Mouse (Mus musculus): ENCODE data around the gene 4931414P19Rik.
A peak's percentile ranks its signal among the peaks of the same experiment; 100 is the strongest.

4931414P19Rik gene

GRCm38 (mm10) chr14:54583681-54584338, 22.0 kb downstream of the 4931414P19Rik start:
- DNase-seq (ENCODE audit: low spot score in 2 of 2), result peak in 1 of 2 experiments; percentile 44

GRCm38 (mm10) chr14:54582536-54582935, 23.3 kb downstream of the 4931414P19Rik start:
- no peak for DNase-seq (ENCODE audit: low spot score in 2 of 2)

GRCm38 (mm10) chr14:54579638-54580037, 26.2 kb downstream of the 4931414P19Rik start:
- no peak for DNase-seq (ENCODE audit: low spot score in 2 of 2)

GRCm38 (mm10) chr14:54578063-54578462, 27.7 kb downstream of the 4931414P19Rik start:
- peak in 1 of 2 experiments; percentile 51 for DNase-seq (ENCODE audit: low spot score in 2 of 2)

GRCm38 (mm10) chr14:54577089-54577982, 28.5 kb downstream of the 4931414P19Rik start, which contains the start of gene Ajuba:
Gene Ajuba, minus strand, starts transcription at chr14:54577558.
- peak; percentile 36 to 53 for DNase-seq (ENCODE audit: low spot score in 2 of 2)

GRCm38 (mm10) chr14:54576241-54577088, 29.3 kb downstream of the 4931414P19Rik start:
- no peak for DNase-seq (ENCODE audit: low spot score in 2 of 2)

- DNase-seq (ENCODE audit: low spot score in 2 of 2), result no peak
These were observed 30.2 kb downstream of the 4931414P19Rik start for GRCm38 (mm10) chr14:54575631-54576030.

GRCm38 (mm10) chr14:54575031-54575430, 30.8 kb downstream of the 4931414P19Rik start:
- DNase-seq (ENCODE audit: low spot score in 2 of 2), result no peak

GRCm38 (mm10) chr14:54574253-54574652, 31.5 kb downstream of the 4931414P19Rik start:
- DNase-seq (ENCODE audit: low spot score in 2 of 2), result no peak

- DNase-seq (ENCODE audit: low spot score in 2 of 2), result no peak
These were observed 32.7 kb downstream of the 4931414P19Rik start for GRCm38 (mm10) chr14:54572790-54573736.

- no peak for DNase-seq (ENCODE audit: low spot score in 2 of 2)
These were observed 33.7 kb downstream of the 4931414P19Rik start for GRCm38 (mm10) chr14:54572122-54572521.

GRCm38 (mm10) chr14:54569451-54570392, 36.1 kb downstream of the 4931414P19Rik start:
- DNase-seq (ENCODE audit: low spot score in 2 of 2), result no peak

GRCm38 (mm10) chr14:54568694-54569414, 36.9 kb downstream of the 4931414P19Rik start:
- DNase-seq (ENCODE audit: low spot score in 2 of 2), result peak; percentile 40 to 65

GRCm38 (mm10) chr14:54560527-54561242, 45.1 kb downstream of the 4931414P19Rik start:
- no peak for DNase-seq (ENCODE audit: low spot score in 2 of 2)

- DNase-seq (ENCODE audit: low spot score in 2 of 2), result no peak
These were observed 48.5 kb downstream of the 4931414P19Rik start for GRCm38 (mm10) chr14:54557330-54557729.

- peak; percentile 79 to 83 for DNase-seq (ENCODE audit: low spot score in 2 of 2)
These were observed 51.6 kb downstream of the 4931414P19Rik start, which contains the start of gene Haus4 for GRCm38 (mm10) chr14:54553975-54554769. Gene Haus4, minus strand, starts transcription at chr14:54554616.

- peak in 1 of 2 experiments; percentile 43 for DNase-seq (ENCODE audit: low spot score in 2 of 2)
These were observed 52.3 kb downstream of the 4931414P19Rik start for GRCm38 (mm10) chr14:54553454-54553974.

Data from spleen, postnatal 36 days (tissue).